Mouse (Mus musculus) heart, postnatal 0 days (tissue): Measurements from ENCODE around the gene Pde4b. TPM values are rescaled to one million over a fixed set of nuclear protein-coding genes. Genes with fewer than 3 reads are reported as not detected.
A peak's percentile ranks its signal among the peaks of the same experiment; 100 is the strongest.

Experiments used
- ATAC-seq: fragments of 200-750 bp; cut with Nextera tagmentation; 2 replicates; pipeline ENCODE4 v1.8.0; 2017; ENCODE audit warnings: low read depth, moderate number of reproducible peaks, moderate library complexity; ENCODE audit not compliant: insufficient read depth
- DNase-seq: peaks from one replicate; pipeline ENCODE4 v3.0.0-alpha.2; 2016; ENCODE audit warnings: low spot score
- H3K27ac ChIP-seq: fragments of 300-500 bp; sonication (generic); 2 replicates; pipeline ENCODE4 v1.5.1; 2014; ENCODE audit warnings: low read depth, mild to moderate bottlenecking
- H3K27me3 ChIP-seq: fragments of 300-500 bp; sonication (generic); 2 replicates; pipeline ENCODE4 v1.6.1; 2014; ENCODE audit warnings: low read length, mixed read lengths; ENCODE audit not compliant: control insufficient read depth, insufficient read depth
- H3K36me3 ChIP-seq: fragments of 300-500 bp; sonication (generic); replicated peaks from 2 replicates; pipeline ENCODE4 v1.6.1; 2014; ENCODE audit warnings: low read length, mixed read lengths; ENCODE audit not compliant: control insufficient read depth, insufficient read depth
- H3K4me1 ChIP-seq: fragments of 300-500 bp; sonication (generic); 2 replicates; pipeline ENCODE4 v1.6.1; 2014; ENCODE audit warnings: antibody characterized with exemption; ENCODE audit not compliant: control insufficient read depth, insufficient read depth
- H3K4me2 ChIP-seq: fragments of 300-500 bp; sonication (generic); 2 replicates; pipeline ENCODE4 v1.6.1; 2014; ENCODE audit warnings: low read depth, mild to moderate bottlenecking, low read length, moderate library complexity
- H3K4me3 ChIP-seq: fragments of 300-500 bp; sonication (generic); 2 replicates; pipeline ENCODE4 v1.5.1; 2014; ENCODE audit warnings: low read depth, low read length
- H3K9ac ChIP-seq: fragments of 300-500 bp; sonication (generic); replicated peaks from 2 replicates; pipeline ENCODE4 v1.6.1; 2014; ENCODE audit warnings: low read depth, low read length, mixed read lengths
- H3K9me3 ChIP-seq: fragments of 300-500 bp; sonication (generic); replicated peaks from 2 replicates; pipeline ENCODE4 v1.6.1; 2016; ENCODE audit warnings: low read length; ENCODE audit not compliant: control insufficient read depth
- CTCF ChIP-seq: IDR thresholded peaks from 2 replicates; pipeline ENCODE4 v1.5.1; 2016; ENCODE audit warnings: antibody characterized with exemption, control low read depth, low read depth
- EP300 ChIP-seq: IDR thresholded peaks from 2 replicates; pipeline ENCODE4 v1.6.1; 2016; ENCODE audit warnings: antibody characterized with exemption, low read depth
- WGBS: fragments of 180-500 bp; shearing (Covaris S2); extraction: QIAGEN DNeasy Blood & Tissue Kit; methylation state at CpG from one replicate; pipeline ENCODE4 v1.1.7; 2014; 5-methylcytosine and 5-hydroxymethylcytosine counted together
- polyA plus RNA-seq: library from polyadenylated mRNA; unstranded; fragments of >200 nt; fragmentation: Nextera tagmentation; extraction: Ambion mirVana; gene quantifications from 2 replicates; pipeline ENCODE4 v1.2.1, GENCODE M21; 2015
- total RNA-seq: library from RNA; depleted of rRNA; stranded (reverse); fragments of >200 nt; gene quantifications from 2 replicates; pipeline ENCODE4 v1.2.3, GENCODE M21; 2014; ENCODE audit warnings: low replicate concordance

The Pde4b gene
- total and polyA plus RNA-seq, 2 experiments from 2014 or later, result 30.8 to 50.1 TPM

- DNase-seq (no peak), ATAC-seq (no peak)
- Histone ChIP-seq H3K4me2 (no peak overlapping the region), H3K27ac (no peak overlapping the region), H3K9me3 (no peaks in the 10 kb centered on the region), H3K4me1 (peaks cover 20% of the 10 kb centered on the region), H3K4me3 (no peak overlapping the region), H3K9ac (no peak overlapping the region), H3K36me3 (no peaks in the 10 kb centered on the region), H3K27me3 (no peaks in the 10 kb centered on the region)
- no peak for TF ChIP-seq CTCF
- TF ChIP-seq EP300, result no peak
- 51% methylated on average over 1 of the region's 1 CpGs for WGBS
These were observed 146.3 kb downstream of the Pde4b start for GRCm38 (mm10) chr4:102233633-102234032.

DNA sequence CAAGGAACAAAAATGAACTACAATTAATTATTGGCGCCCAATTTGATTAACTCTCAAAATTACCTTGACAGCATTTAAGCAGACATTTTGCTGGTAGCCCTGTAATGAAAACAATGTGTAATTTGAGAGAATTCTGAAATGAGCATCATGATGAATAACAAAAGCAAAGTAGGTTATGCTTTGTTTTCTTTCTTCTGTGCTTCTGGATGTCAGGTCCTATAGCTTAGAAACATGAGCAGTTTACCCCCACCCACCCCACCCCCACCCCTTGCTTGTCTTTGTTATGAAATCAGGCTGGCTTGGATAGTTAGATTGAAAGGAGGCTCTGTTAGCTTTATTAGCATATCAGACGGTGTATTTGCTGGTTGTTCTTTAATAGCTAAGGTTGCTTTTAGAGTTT lies 147.8 kb downstream of the Pde4b start:
- no peak overlapping the region for H3K4me3 ChIP-seq
- no peak overlapping the region for H3K27ac ChIP-seq
- no peaks in the 10 kb centered on the region for H3K9me3 ChIP-seq
- no peak for ATAC-seq
- no peaks in the 10 kb centered on the region for H3K27me3 ChIP-seq
- DNase-seq, result no peak
- peaks cover 13% of the 10 kb centered on the region for H3K4me1 ChIP-seq
- no peak overlapping the region for H3K4me2 ChIP-seq
- WGBS, result 67% methylated on average over 2 of the region's 2 CpGs
- TF ChIP-seq EP300 (no peak), CTCF (no peak)
- H3K36me3 ChIP-seq, result no peaks in the 10 kb centered on the region
- no peak overlapping the region for H3K9ac ChIP-seq

GRCm38 (mm10) chr4:102239102-102239501 lies 151.8 kb downstream of the Pde4b start:
- no peaks in the 10 kb centered on the region for H3K36me3 ChIP-seq
- peaks cover 9% of the 10 kb centered on the region; the same call in 1 of the 2 replicates for H3K4me1 ChIP-seq
- no peaks in the 10 kb centered on the region for H3K9me3 ChIP-seq
- TF ChIP-seq CTCF, result no peak
- TF ChIP-seq EP300, result no peak
- no peak for ATAC-seq
- no peak for DNase-seq
- no peak overlapping the region for H3K9ac ChIP-seq
- no peak overlapping the region for H3K27ac ChIP-seq
- no peaks in the 10 kb centered on the region for H3K27me3 ChIP-seq
- no peak overlapping the region for H3K4me3 ChIP-seq
- no peak overlapping the region for H3K4me2 ChIP-seq
- WGBS, result 89% methylated on average over 2 of the region's 2 CpGs

GRCm38 (mm10) chr4:102239657-102240390 lies 152.5 kb downstream of the Pde4b start:
- no peak for TF ChIP-seq EP300
- TF ChIP-seq CTCF, result no peak
- WGBS, result 74% methylated on average over 12 of the region's 12 CpGs
- Histone ChIP-seq H3K9me3 (no peaks in the 10 kb centered on the region), H3K4me1 (peaks cover 9% of the 10 kb centered on the region; the same call in 1 of the 2 replicates), H3K4me2 (no peak overlapping the region), H3K27ac (no peak overlapping the region), H3K27me3 (no peaks in the 10 kb centered on the region), H3K9ac (no peak overlapping the region), H3K4me3 (no peak overlapping the region), H3K36me3 (no peaks in the 10 kb centered on the region)
- no peak for DNase-seq
- ATAC-seq, result no peak

GRCm38 (mm10) chr4:102240754-102241427 lies 153.5 kb downstream of the Pde4b start:
- ATAC-seq, result no peak
- no peak overlapping the region for H3K27ac ChIP-seq
- no peaks in the 10 kb centered on the region for H3K27me3 ChIP-seq
- H3K4me3 ChIP-seq, result no peak overlapping the region
- TF ChIP-seq CTCF, result no peak
- no peak for TF ChIP-seq EP300
- H3K4me2 ChIP-seq, result peak overlapping the region; percentile 30; the same call in 1 of the 2 replicates
- no peak for DNase-seq
- H3K4me1 ChIP-seq, result peaks cover 9% of the 10 kb centered on the region; the same call in 1 of the 2 replicates
- H3K9me3 ChIP-seq, result no peaks in the 10 kb centered on the region
- H3K9ac ChIP-seq, result no peak overlapping the region
- WGBS, result 39% methylated on average over 8 of the region's 8 CpGs
- H3K36me3 ChIP-seq, result no peaks in the 10 kb centered on the region
